Mouse (Mus musculus) stomach, embryonic 16.5 days (tissue): ENCODE data around the gene N6amt1. TPM values are rescaled to one million over a fixed set of nuclear protein-coding genes. Genes with fewer than 3 reads are reported as not detected.

ENCODE experiments used
- ATAC-seq: fragments of 200-750 bp; cut with Nextera tagmentation; 2 replicates; pipeline ENCODE4 v1.8.0; 2017; ENCODE audit warnings: moderate number of reproducible peaks, moderate TSS enrichment; ENCODE audit not compliant: insufficient read depth, low FRiP score
- H3K27ac ChIP-seq: fragments of 300-500 bp; sonication (generic); 2 replicates; pipeline ENCODE4 v1.5.1; 2014; ENCODE audit warnings: low read length
- H3K27me3 ChIP-seq: fragments of 300-500 bp; sonication (generic); 2 replicates; pipeline ENCODE4 v1.6.1; 2014; ENCODE audit warnings: low read length, control low read depth, mixed read lengths; ENCODE audit not compliant: control insufficient read depth, insufficient read depth
- H3K36me3 ChIP-seq: fragments of 300-500 bp; sonication (generic); 2 replicates; pipeline ENCODE4 v1.6.1; 2014; ENCODE audit warnings: low read length; ENCODE audit not compliant: control insufficient read depth, insufficient read depth
- H3K4me1 ChIP-seq: fragments of 300-500 bp; sonication (generic); 2 replicates; pipeline ENCODE4 v1.6.1; 2014; ENCODE audit warnings: low read length, control low read depth, mixed read lengths; ENCODE audit not compliant: control insufficient read depth, insufficient read depth
- H3K4me2 ChIP-seq: fragments of 300-500 bp; sonication (generic); 2 replicates; pipeline ENCODE4 v1.6.1; 2014; ENCODE audit warnings: low read depth, low read length, mixed read lengths
- H3K4me3 ChIP-seq: fragments of 300-500 bp; sonication (generic); replicated peaks from 2 replicates; pipeline ENCODE4 v1.5.1; 2014; ENCODE audit warnings: mild to moderate bottlenecking, low read length
- H3K9ac ChIP-seq: fragments of 300-500 bp; sonication (generic); 2 replicates; pipeline ENCODE4 v1.6.1; 2014; ENCODE audit warnings: low read length
- H3K9me3 ChIP-seq: fragments of 300-500 bp; sonication (generic); replicated peaks from 2 replicates; pipeline ENCODE4 v1.6.1; 2016; ENCODE audit warnings: low read length, control low read depth; ENCODE audit not compliant: control insufficient read depth
- WGBS: fragments of 180-500 bp; shearing (Covaris S2); extraction: QIAGEN DNeasy Blood & Tissue Kit; methylation state at CpG from one replicate; pipeline ENCODE4 v1.1.7; 2014; 5-methylcytosine and 5-hydroxymethylcytosine counted together
- polyA plus RNA-seq: library from polyadenylated mRNA; unstranded; fragments of >200 nt; fragmentation: Nextera tagmentation; extraction: Ambion mirVana; gene quantifications from 2 replicates; pipeline ENCODE4 v1.2.1, GENCODE M21; 2015

Gene N6amt1
- polyA plus RNA-seq, 1 experiment from 2014 or later, result 19.2 TPM

DNA sequence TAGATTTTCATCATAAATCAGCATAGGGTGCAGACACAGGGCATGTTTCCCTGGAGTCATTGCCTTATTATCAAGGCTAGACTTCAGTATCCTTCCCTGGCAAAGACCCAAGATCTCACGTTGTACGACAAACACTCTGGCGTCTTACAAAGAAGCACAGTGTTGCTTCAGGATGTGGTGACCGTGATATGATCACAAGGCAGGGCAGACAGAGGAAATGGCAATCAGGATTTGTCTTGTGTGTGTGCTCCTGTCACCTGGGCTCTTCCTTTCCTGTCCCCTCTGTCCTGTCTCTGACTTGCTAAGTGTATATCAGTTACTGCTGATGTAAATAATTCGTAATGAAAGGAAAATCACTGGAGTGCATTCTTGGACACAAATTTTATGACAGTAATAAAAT lies 29.4 kb upstream of the N6amt1 start:
- H3K4me2 ChIP-seq, result no peak overlapping the region
- no peaks in the 10 kb centered on the region for H3K4me1 ChIP-seq
- no peak for ATAC-seq
- no peak overlapping the region for H3K27ac ChIP-seq
- H3K27me3 ChIP-seq, result no peaks in the 10 kb centered on the region
- no peak overlapping the region for H3K4me3 ChIP-seq
- no peaks in the 10 kb centered on the region for H3K36me3 ChIP-seq
- no peaks in the 10 kb centered on the region for H3K9me3 ChIP-seq
- H3K9ac ChIP-seq, result no peak overlapping the region
- 43% methylated on average over 5 of the region's 5 CpGs for WGBS

- Histone ChIP-seq H3K27me3 (no peaks in the 10 kb centered on the region), H3K4me3 (no peak overlapping the region), H3K9ac (no peak overlapping the region), H3K4me1 (no peaks in the 10 kb centered on the region), H3K9me3 (no peaks in the 10 kb centered on the region), H3K36me3 (no peaks in the 10 kb centered on the region), H3K27ac (no peak overlapping the region), H3K4me2 (no peak overlapping the region)
- WGBS, result 92% methylated on average over 3 of the region's 3 CpGs
- no peak for ATAC-seq
These were observed 24.0 kb upstream of the N6amt1 start for GRCm38 (mm10) chr16:87329986-87330385.

DNA sequence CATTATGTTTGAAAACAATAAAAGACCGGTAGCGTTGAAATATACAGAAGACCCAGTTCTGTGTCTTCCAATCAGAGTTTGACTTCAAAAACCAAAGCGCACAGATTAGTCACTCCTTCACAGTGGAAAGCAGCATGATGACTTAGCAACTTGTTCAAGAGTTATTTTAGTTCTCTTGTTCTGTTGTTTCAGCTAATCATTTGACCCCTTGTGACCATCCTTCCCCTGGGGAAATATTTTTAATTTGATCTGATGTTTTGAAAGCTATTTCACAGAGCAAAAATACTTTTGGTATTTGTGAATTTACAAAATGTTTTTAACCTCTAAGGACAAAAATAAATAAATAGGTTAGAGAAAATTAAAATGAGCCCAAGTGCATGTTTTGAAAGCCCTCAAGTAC lies 19.2 kb upstream of the N6amt1 start:
- WGBS, result 92% methylated on average over 3 of the region's 3 CpGs
- no peaks in the 10 kb centered on the region for H3K4me1 ChIP-seq
- H3K27ac ChIP-seq, result no peak overlapping the region
- no peaks in the 10 kb centered on the region for H3K27me3 ChIP-seq
- no peak for ATAC-seq
- no peaks in the 10 kb centered on the region for H3K36me3 ChIP-seq
- no peak overlapping the region for H3K4me3 ChIP-seq
- H3K9ac ChIP-seq, result no peak overlapping the region
- no peak overlapping the region for H3K4me2 ChIP-seq
- H3K9me3 ChIP-seq, result no peaks in the 10 kb centered on the region

DNA sequence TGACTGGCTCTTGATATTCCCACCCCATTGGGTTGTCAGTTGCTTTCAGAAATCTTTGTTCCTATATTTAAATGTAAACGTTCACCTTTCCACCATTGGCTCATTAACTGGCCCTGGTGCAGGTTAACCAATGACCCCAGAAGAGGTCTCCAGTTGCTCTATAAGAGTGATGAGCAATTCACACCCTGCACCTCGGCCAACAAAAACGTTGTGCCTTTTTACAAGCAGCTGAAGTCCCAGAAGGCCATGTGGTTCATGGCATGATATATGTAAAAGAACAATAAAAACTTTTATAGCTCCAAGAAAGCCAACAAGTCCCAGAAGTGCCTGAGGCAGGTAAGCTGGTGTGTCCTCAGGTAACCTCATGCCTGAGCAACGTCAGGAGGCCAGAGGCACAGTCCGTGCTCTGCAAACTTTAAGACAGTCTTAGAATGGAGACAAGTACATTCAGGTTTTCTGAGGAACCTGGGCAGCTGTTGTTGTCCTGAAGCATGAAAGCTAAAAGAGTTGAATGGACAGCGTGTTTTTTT lies 12.9 kb upstream of the N6amt1 start:
- Histone ChIP-seq H3K4me1 (no peaks in the 10 kb centered on the region), H3K4me3 (no peak overlapping the region), H3K9me3 (no peaks in the 10 kb centered on the region), H3K27ac (no peak overlapping the region), H3K27me3 (no peaks in the 10 kb centered on the region), H3K36me3 (no peaks in the 10 kb centered on the region), H3K9ac (no peak overlapping the region), H3K4me2 (no peak overlapping the region)
- 73% methylated on average over 6 of the region's 6 CpGs for WGBS
- ATAC-seq, result no peak

GRCm38 (mm10) chr16:87348133-87348532 lies 5.9 kb upstream of the N6amt1 start:
- Histone ChIP-seq H3K27me3 (no peaks in the 10 kb centered on the region), H3K4me3 (no peak overlapping the region), H3K27ac (no peak overlapping the region), H3K9me3 (no peaks in the 10 kb centered on the region), H3K9ac (no peak overlapping the region), H3K4me2 (no peak overlapping the region), H3K36me3 (no peaks in the 10 kb centered on the region), H3K4me1 (no peaks in the 10 kb centered on the region)
- ATAC-seq, result peak; percentile 92
- WGBS, result 81% methylated on average over 2 of the region's 2 CpGs

GRCm38 (mm10) chr16:87351386-87352105 lies 2.4 kb upstream of the N6amt1 start:
- 78% methylated on average over 5 of the region's 5 CpGs for WGBS
- no peaks in the 10 kb centered on the region for H3K36me3 ChIP-seq

DNA sequence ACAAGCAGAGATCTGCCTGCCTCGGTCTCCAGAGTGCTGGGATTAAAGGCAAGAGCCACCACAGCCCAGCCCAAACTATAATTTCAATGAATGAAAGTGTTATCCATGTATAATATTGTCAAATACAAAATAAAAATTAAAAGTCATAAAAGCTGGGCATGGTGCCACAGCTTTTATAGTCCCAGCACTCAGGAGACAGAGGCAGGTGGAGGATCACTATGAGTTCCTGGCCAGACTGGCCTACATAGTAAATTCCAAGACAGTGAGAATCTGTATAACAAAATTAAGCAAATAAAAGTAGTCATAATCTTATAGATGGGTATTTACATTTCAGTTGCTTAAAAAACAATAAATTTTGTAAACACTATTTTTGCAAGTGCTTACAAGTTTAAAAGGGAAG lies 380 bp upstream of the N6amt1 start:
- no peaks in the 10 kb centered on the region for H3K27me3 ChIP-seq
- WGBS, result 97% methylated on average over 1 of the region's 1 CpGs
- no peaks in the 10 kb centered on the region for H3K4me1 ChIP-seq
- H3K9ac ChIP-seq, result no peak overlapping the region
- H3K4me3 ChIP-seq, result peak overlapping the region; percentile 64; the same call in 1 of the 2 replicates
- no peak overlapping the region for H3K27ac ChIP-seq
- H3K4me2 ChIP-seq, result peak overlapping the region; percentile 61
- no peak for ATAC-seq
- H3K9me3 ChIP-seq, result no peaks in the 10 kb centered on the region
- no peaks in the 10 kb centered on the region for H3K36me3 ChIP-seq

More at GRCm38 (mm10) chr16:87351386-87352105, 2.4 kb upstream of the N6amt1 start:
- Histone ChIP-seq H3K9ac (no peak overlapping the region), H3K27ac (no peak overlapping the region), H3K4me2 (no peak overlapping the region), H3K4me1 (no peaks in the 10 kb centered on the region), H3K9me3 (no peaks in the 10 kb centered on the region), H3K4me3 (no peak overlapping the region), H3K27me3 (no peaks in the 10 kb centered on the region)
- no peak for ATAC-seq

DNA sequence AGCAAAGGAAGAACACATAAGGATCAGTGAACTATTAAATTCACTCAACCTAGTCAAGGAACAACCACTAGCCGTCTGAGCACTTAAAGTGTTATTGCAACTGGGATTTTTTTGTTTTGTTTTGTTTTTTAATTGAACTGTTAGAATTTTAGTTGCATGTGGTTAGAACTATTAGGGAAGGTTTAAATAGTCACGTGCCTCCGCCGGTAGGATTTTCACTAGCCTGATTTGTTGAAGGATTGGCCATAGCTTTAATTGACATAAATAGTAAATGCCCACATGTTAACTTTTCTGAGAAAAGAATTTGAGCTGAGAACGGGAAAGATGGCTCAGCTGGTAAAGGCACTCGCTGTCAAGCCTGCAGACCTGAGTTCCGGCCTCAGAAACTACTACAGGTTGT lies 763 bp downstream of the N6amt1 start:
- ATAC-seq, result no peak
- no peaks in the 10 kb centered on the region for H3K27me3 ChIP-seq
- no peaks in the 10 kb centered on the region for H3K9me3 ChIP-seq
- WGBS, result 82% methylated on average over 7 of the region's 7 CpGs
- H3K27ac ChIP-seq, result no peak overlapping the region
- no peaks in the 10 kb centered on the region for H3K4me1 ChIP-seq
- 0 out of 2 replicates have a peak overlapping the region, but pooled peaks have one; percentile 84 for H3K9ac ChIP-seq
- no peaks in the 10 kb centered on the region for H3K36me3 ChIP-seq
- H3K4me2 ChIP-seq, result peak overlapping the region; percentile 61
- peak overlapping the region; percentile 64 for H3K4me3 ChIP-seq

DNA sequence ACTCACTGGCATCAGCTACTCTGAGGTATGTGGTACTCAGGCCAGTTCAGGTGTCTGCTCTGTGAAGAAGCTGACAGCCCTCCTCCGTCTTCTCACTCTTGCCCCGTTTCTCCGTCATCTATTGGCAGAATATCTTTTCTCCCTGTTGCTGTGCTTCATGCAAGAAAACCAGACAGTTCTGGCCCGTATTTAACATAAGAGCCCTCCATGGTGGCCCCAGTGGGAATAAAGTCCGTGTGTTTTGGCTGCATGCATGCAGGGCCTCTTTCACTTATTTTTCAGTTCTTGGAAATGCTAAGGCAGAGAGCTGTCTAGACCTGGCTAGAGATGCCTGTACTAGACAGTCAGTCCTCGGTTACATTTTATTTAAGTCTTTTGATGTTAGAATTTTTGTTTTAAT lies 6.1 kb downstream of the N6amt1 start:
- 86% methylated on average over 6 of the region's 6 CpGs for WGBS
- Histone ChIP-seq H3K4me1 (no peaks in the 10 kb centered on the region), H3K4me2 (no peak overlapping the region), H3K27me3 (no peaks in the 10 kb centered on the region), H3K4me3 (no peak overlapping the region), H3K36me3 (no peaks in the 10 kb centered on the region), H3K9me3 (no peaks in the 10 kb centered on the region), H3K9ac (no peak overlapping the region), H3K27ac (no peak overlapping the region)
- ATAC-seq, result no peak
